Mouse (Mus musculus) heart, postnatal 25 days (tissue): ENCODE data around the gene Gpx4. TPM values are rescaled to one million over a fixed set of nuclear protein-coding genes. Genes with fewer than 3 reads are reported as not detected.
A peak's percentile ranks its signal among the peaks of the same experiment; 100 is the strongest.
"Not testable (repeated sequence)": the region's sequence is repeated elsewhere in the genome, so short reads cannot be mapped to it uniquely, and the experiment has no call there.

Experiments
- DNase-seq: peaks from one replicate; pipeline ENCODE4 v3.0.0; 2022; ENCODE audit warnings: low spot score
- intact Hi-C: fragments of 180-260 bp; cut with DNase I; formaldehyde crosslinking; loops from one replicate; pipeline ENCODE4 v1.15.1; 2025
- total RNA-seq, 2 experiments: library from RNA; stranded (reverse); gene quantifications; 2 replicates each; pipeline ENCODE4 v1.2.3; 2021

Gene Gpx4
- total RNA-seq, 2 experiments from 2014 or later, result 691 to 812 TPM

- no peak for DNase-seq
- intact Hi-C loops, result no loop called here
These were observed 24.8 kb upstream of the Gpx4 start for GRCm38 (mm10) chr10:80022164-80022563.

DNA sequence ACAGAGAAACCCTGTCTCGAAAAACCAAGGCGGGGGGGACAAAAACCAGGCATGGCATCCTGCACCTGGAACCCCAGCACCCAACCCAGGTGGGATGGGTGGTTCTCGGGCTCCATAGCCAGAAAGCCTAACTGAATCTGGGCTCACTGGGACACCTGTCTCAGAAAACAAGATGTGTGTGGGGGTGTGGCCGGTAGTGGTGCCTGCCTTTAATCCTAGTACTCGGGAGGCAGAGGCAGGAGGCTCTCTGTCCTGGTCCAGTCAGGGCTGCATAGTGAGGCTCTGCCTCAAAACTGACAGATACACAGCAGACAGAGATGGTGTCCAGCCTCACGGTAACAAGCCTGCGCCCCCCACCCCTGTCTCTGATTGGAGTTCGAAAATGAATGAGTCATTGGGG is 24.2 kb upstream of the Gpx4 start:
- intact Hi-C loops, result no loop called here
- no peak for DNase-seq

DNA sequence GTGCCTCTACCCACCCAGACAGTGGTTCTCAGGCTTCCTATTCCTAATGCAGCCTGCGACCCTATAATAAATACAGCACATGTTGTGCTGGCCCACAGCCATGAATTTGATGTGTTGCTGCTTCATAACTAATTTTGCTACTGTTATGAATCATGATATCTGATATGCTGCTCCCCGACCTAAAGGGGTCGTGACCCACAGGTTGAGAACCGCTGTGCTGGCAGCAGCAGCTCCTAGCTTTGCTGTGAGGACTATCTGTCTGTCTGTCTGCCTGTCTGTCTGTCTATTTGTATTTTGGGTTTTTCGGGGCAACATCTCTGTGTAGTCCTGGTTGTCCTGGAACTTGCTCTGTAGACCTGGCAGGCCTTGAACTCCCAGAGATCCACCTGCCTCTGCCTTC is 23.2 kb upstream of the Gpx4 start:
- intact Hi-C loops, result no loop called here
- no peak for DNase-seq

- intact Hi-C loops, result no loop called here
- no peak for DNase-seq
These were observed 22.5 kb upstream of the Gpx4 start for GRCm38 (mm10) chr10:80024229-80025043.

GRCm38 (mm10) chr10:80025044-80025347 is 22.0 kb upstream of the Gpx4 start:
- no peak for DNase-seq

DNA sequence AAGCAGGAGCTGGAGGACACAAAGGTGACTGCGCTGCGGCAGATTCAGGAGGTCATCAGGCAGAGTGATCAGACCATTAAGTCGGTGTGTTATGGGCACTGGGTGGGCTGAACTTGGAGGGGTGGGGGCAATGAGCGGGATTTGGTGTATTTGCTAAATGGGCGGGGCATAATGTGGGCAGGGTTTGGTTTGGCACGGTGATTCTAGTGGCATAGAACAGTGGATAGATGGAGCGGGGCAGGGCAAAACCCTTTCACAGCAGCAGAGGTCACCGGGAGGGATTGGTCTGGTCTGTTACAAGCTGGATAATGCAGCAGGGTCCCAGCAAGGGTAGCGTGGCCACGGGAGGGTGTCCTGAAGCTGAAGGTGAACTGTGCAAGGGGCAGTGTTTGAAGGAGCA is 21.5 kb upstream of the Gpx4 start:
- intact Hi-C loops, result no loop called here

More at GRCm38 (mm10) chr10:80025044-80025347, 22.0 kb upstream of the Gpx4 start:
- intact Hi-C loops, result no loop called here

GRCm38 (mm10) chr10:80025889-80026288 is 21.1 kb upstream of the Gpx4 start:
- intact Hi-C loops, result no loop called here
- DNase-seq, result no peak

More for the DNA sequence above, 21.5 kb upstream of the Gpx4 start:
- DNase-seq, result no peak

DNA sequence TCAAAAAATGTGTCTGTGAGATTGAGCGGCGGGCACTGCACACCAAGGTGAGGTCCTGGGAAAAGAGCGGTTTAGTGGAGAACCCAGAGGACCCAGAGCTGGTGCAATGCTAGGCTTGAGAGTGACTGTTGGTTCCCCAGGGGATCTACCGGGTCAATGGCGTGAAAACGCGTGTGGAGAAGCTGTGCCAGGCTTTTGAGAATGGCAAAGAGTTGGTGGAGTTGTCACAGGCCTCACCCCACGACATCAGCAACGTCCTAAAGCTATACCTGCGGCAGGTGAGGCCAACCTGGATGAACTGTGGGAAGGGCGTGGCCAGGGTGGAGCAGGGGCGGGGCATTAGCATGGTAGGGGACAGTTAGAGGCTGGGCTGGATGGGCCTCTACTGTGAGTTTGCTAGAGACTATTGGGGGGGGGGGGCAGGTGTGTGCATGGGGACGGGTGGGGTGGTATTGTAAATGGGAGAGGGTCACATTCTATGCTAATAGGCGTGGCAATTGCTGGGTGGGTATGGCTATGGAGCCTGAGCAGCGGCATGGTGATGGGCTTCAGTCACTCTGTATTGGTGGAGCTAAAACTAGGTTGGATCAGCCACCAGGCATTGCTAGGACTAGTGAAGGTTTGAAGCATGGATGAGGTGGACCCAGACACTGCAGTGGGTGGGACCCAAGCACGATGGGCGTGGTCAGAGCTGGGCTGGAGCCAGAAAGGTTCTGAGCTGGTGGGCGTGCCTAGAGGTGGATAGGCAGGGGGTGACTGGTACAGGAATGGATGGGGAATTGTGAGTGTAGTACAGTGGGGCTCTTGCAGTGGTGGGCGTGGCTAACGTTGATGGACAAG is 19.1 kb upstream of the Gpx4 start:
- intact Hi-C loops, result no loop called here
- no peak for DNase-seq

GRCm38 (mm10) chr10:80028521-80028846 is 18.5 kb upstream of the Gpx4 start:
- no peak for DNase-seq
- intact Hi-C loops, result no loop called here

DNA sequence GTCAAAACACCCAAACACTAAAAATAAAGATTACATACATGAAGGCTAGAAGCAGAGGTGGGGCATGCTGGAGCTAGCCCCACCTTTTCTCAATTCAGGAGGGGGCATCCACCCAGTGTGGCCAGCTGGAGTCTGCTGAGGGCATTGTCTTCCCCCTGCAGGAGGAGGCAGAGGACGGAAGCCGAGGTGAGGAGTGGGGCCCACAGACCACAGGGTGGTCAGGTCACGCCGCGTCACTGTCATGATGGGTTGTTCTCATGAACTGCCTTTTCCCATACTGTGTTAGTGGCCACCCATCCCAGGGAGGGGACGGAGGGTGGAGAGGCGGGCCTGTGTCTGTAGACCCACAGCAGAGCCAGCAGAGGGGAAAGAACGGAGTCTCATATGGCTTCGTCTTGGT is 16.8 kb upstream of the Gpx4 start:
- intact Hi-C loops, result loop anchor here (5.0 kb wide), 2 partner anchors 33 to 82 kb away; partner anchors contain the start of gene Abca7
- no peak for DNase-seq

DNA sequence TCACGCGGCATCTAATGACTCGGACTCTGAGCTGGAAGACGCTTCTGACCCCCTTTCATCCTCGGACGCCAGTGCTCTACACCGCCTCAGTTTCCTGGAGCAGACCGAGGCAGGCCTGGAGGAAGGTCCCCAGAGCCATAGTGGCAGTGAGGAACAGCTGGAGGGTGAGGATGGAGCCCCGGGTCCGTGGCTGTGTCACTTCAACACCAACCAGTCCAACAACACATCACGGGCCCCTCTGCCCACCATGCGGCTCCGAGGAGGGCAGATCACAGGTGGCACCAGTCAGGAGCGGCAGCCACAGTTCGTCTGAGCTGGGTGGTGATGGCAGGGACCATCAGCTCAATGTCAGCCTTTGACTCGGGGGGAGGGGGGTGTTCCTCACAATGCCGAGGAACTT is 16.2 kb upstream of the Gpx4 start:
- DNase-seq, result no peak
- intact Hi-C loops, result loop anchor here (5.0 kb wide), 2 partner anchors 33 to 82 kb away; partner anchors contain the start of gene Abca7

DNA sequence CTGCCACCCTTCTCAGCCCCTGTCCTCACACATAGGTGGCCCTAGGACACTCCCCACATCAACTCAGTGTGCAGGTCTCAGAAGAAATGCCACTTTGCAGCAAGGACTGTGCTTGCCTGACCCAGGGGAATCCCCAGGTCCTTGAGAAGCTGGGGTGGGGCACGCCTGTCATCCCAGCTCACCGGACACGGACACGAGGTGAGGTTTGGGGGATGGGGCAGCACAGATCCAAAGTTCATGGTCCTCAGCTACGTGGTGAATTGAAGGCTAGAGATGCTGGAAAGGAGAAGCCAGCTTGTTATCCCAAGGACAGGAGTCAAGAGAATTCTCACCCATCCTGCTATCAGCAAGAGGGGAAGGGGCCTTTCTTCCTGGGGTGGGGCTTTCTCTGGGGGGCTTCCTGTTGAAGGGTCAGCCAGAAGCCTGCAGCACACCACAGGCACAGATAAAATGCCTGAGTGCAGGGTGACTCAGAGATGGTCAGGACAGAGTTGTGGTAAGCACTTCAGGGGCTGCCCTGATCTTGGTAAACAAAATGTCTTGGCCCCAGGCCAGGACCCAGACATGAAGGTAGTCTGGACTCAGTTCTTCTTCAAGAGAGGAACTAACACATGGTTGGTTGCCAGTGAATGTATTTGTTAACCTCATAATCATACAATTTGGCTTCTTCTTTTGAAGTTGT is 14.0 kb upstream of the Gpx4 start:
- intact Hi-C loops, result loop anchor here (2.0 to 5.0 kb wide), 3 partner anchors 14 to 79 kb away; partner anchors contain the start of gene Abca7
- no peak for DNase-seq

- intact Hi-C loops, result loop anchor here (2.0 to 5.0 kb wide), 3 partner anchors 15 to 79 kb away; partner anchors contain the start of gene Abca7
- no peak for DNase-seq
These were observed 13.2 kb upstream of the Gpx4 start for GRCm38 (mm10) chr10:80033511-80034391.

DNA sequence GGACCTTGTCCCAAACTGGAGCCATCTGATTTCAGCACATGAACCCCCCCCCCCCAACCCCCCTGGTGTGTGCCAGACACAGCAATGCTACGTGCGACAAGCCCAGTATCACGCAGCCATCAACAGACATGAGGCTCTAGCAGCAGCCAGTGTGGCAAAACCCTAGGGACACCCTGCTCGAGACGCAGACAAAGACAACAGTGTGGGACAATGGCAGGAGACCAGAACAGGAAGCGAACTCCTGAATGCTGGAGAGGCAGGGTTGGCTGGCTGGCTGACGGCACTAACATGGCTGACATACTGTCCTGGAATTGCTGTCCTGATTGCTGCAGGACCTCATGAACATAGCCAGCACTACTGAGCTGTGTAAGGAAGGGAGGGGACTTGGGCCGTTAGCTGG is 11.8 kb upstream of the Gpx4 start:
- no peak for DNase-seq
- intact Hi-C loops, result no loop called here

- DNase-seq, result no peak
- intact Hi-C loops, result no loop called here
These were observed 11.3 kb upstream of the Gpx4 start for GRCm38 (mm10) chr10:80035686-80036085.

- DNase-seq, result peak; percentile 70
- intact Hi-C loops, result no loop called here
These were observed 10.1 kb upstream of the Gpx4 start for GRCm38 (mm10) chr10:80036832-80037231.

DNA sequence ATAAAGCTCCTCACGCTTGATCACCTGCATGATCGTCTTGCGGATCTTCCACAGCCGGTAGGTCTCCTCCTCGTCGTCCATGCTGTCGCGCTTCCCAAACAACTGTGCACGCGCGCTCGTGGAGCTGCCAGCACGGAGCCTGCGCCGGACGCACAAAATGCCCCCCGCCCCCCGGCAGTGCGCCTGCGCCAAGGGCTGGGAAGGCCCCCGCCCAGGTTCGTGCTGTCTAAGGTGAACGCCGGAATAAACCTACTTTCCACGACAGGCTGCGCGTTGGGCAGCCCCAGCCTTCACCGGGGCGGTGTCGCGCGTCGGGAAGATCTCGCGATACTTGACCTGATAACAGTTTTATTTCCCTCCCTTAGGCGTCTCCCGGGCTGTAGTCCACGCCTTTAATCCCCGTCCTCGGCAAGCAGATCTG is 7.4 kb upstream of the Gpx4 start, which contains the start of gene Polr2e:
TSS of gene Polr2e (minus strand) at position 237 of the 421 bp plus-strand sequence.
- intact Hi-C loops, result loop anchor here (2.0 kb wide), 1 partner anchor 13 kb away; no protein-coding TSS in a partner anchor
- DNase-seq, result peak; percentile 97

GRCm38 (mm10) chr10:80041409-80042060 is 5.4 kb upstream of the Gpx4 start:
- DNase-seq, intact Hi-C loops: not testable (repeated sequence)

DNA sequence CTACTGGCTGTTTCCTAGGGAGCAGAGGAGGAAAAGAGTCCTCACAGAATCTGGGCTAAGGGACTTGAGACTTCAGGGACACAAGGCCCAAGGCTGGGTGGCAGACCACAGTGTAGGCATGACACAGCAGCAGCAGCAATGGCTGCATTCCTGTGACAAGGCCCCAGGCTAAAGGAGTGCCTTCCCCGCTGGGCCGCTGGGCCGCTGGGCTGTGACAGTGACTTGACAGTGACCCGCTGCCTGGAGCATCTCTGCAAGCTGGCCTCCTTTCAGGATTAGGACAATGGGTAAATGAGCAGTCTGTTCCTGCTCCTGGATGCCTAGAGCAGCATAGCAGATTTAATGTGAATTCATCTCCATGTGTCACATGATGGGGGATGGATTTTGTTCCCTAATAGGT is 2.9 kb upstream of the Gpx4 start:
- intact Hi-C loops, result no loop called here
- DNase-seq, result no peak
